Mouse (Mus musculus) hematopoietic multipotent progenitor cell, adult 10-12 weeks (in vitro differentiated cells): ENCODE data around the gene Ttc37. TPM values are rescaled to one million over a fixed set of nuclear protein-coding genes. Genes with fewer than 3 reads are reported as not detected.

Experiments
- polyA plus RNA-seq: library from polyadenylated mRNA; stranded (reverse); fragments of >175 nt; gene quantifications from 2 replicates; pipeline ENCODE4 v1.2.3, GENCODE M21; 2012; ENCODE audit warnings: low replicate concordance

Gene Ttc37
- polyA plus RNA-seq = 0.96 and 1.7 TPM in 2 replicates

DNA sequence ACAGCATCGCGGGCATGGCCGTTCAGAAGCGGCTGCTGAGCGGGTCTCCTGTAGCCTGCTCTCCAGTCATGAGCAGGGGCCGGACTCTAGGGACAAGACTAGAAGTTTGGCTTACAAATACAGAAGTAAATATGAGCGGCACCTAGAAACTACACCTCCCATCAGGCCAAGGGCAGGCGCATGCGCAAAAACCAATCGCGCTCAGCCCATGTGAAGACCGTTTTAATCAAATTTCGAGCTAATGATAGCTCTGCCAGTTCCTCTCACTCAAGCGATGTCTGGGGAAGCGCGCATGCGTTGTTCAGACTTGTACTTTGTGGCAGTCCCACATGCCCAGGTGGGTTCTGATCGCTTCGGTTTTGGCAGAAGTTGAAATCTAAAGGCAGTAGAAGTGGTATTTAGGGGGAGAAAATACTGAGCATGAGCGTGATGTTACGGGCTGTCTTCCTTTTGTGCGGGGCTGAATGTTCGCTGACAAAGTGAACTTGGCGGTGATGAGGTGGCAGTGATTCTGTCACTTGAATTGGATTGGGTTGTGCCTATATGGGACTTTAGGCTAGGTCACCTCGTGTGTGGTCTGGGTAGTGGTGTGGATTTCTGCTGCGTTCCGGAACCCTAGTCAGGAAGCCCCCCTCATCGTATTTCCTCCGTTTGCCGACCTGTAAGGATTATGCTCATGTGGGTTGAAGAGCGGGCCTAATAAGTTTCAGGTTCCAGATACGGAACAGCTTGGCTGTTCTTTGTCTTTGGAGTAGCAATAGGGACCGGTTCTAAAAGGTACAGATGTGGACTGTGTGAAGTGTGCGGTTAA is at the start of gene Ttc37, which contains the start of gene Arsk:
Gene Ttc37, plus strand, starts transcription at position 242 of the 811 bp plus-strand sequence.
Gene Arsk, minus strand, starts transcription at position 168 of the 811 bp plus-strand sequence.

DNA sequence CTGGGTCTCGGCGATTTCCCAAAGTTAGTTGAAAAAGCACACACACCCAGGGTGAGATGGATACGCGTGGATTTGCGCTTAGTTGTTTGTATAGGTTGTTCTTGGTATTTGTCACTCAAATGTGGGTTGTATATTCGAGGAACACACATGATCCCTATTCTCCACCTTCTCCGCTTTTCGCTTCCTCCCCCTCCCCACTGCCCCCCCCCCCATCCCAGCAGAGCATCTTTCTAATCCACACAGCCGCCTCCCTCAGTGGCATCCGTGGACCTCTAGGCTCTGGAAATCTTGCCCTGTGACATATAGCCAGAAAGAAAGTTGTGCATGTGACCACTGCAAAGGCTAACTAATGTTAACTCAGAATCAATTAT is 41.7 kb upstream of the Ttc37 start, which contains the start of gene Gpr150:
Gene Gpr150, minus strand, starts transcription at position 101 of the 371 bp plus-strand sequence.

Other genes with a start within 250 kb of the Ttc37 start
- 0.02 and 0.44 TPM in 2 replicates for gene Rhobtb3, start 154.8 kb upstream of the Ttc37 start, polyA plus RNA-seq
- not detected in 2 replicates for gene Spata9, start 131.6 kb upstream of the Ttc37 start, polyA plus RNA-seq
- 1.6 and 3.3 TPM in 2 replicates for gene Rfesd, start 80.0 kb upstream of the Ttc37 start, polyA plus RNA-seq
- gene Gpr150, start 41.7 kb upstream of the Ttc37 start, polyA plus RNA-seq = 0.07 and 0.16 TPM in 2 replicates
- gene Arsk, start 74 bp upstream of the Ttc37 start, polyA plus RNA-seq = 1.4 and 4.5 TPM in 2 replicates
- not detected in 2 replicates for gene Fam81b, start 206.3 kb downstream of the Ttc37 start, polyA plus RNA-seq